Mouse (Mus musculus): ENCODE measurements at regions not wholly inside any gene's neighbourhood (a gene's known extent, or its start where the extent isn't known, plus 50 kb on each side); places are given as distances from the start of the nearest gene placed in this dataset.

DNA sequence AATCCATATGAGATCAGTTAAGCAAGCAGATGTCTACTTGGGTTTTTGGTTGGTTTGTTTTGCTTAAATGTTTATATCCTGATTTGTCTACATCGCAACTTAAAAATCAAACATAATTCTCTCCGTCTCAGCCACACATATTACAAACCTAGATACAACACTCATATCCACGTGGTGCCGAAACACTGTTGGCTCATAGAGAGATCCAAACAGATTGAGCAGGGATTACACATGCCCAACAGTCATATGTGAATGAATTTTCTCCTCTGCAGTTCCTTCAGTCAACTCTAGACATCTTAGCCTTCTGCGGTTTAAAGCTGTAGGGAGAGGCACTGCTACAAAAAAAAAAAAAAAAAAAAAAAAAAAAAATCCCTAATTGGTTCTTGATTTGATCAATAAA is 64.4 kb upstream of the Clint1 start:
- WGBS: 91% methylated on average over 5 of the region's 5 CpGs
- no peak for DNase-seq (ENCODE audit: low spot score)
- no peaks in the 10 kb centered on the region for H3K27me3 ChIP-seq (ENCODE audit: control insufficient read depth, insufficient read depth, low read length)
- no peak for ATAC-seq (ENCODE audit: low FRiP score)
- no peak overlapping the region for H3K27ac ChIP-seq
- no peak overlapping the region for H3K4me2 ChIP-seq (replicated peaks)
- H3K36me3 ChIP-seq (replicated peaks; ENCODE audit: control insufficient read depth, insufficient read depth): no peaks in the 10 kb centered on the region
- no peaks in the 10 kb centered on the region for H3K9me3 ChIP-seq (ENCODE audit: control insufficient read depth, low read length)
- H3K4me1 ChIP-seq (replicated peaks; ENCODE audit: control insufficient read depth, insufficient read depth, low read length): 0 out of 2 replicates have a peak, but pooled peaks cover 5% of the 10 kb centered on the region
- no peak overlapping the region for H3K4me3 ChIP-seq (replicated peaks; ENCODE audit: low read length)
- H3K9ac ChIP-seq: no peak overlapping the region

GRCm38 (mm10) chr11:45789886-45790285 is 62.0 kb upstream of the Clint1 start:
- H3K4me2 ChIP-seq (replicated peaks): no peak overlapping the region
- no peak for DNase-seq (ENCODE audit: low spot score)
- no peak overlapping the region for H3K9ac ChIP-seq
- H3K9me3 ChIP-seq (ENCODE audit: control insufficient read depth, low read length): no peaks in the 10 kb centered on the region
- 75% methylated on average over 3 of the region's 3 CpGs for WGBS
- no peak for ATAC-seq (ENCODE audit: low FRiP score)
- H3K27me3 ChIP-seq (ENCODE audit: control insufficient read depth, insufficient read depth, low read length): no peaks in the 10 kb centered on the region
- no peak overlapping the region for H3K27ac ChIP-seq
- 0 out of 2 replicates have a peak, but pooled peaks cover 5% of the 10 kb centered on the region for H3K4me1 ChIP-seq (replicated peaks; ENCODE audit: control insufficient read depth, insufficient read depth, low read length)
- no peak overlapping the region for H3K4me3 ChIP-seq (replicated peaks; ENCODE audit: low read length)
- H3K36me3 ChIP-seq (replicated peaks; ENCODE audit: control insufficient read depth, insufficient read depth): no peaks in the 10 kb centered on the region

GRCm38 (mm10) chr11:45790504-45790903 is 61.3 kb upstream of the Clint1 start:
- Histone ChIP-seq H3K9ac (no peak overlapping the region), H3K27me3 (ENCODE audit: control insufficient read depth, insufficient read depth, low read length) (no peaks in the 10 kb centered on the region), H3K36me3 (replicated peaks; ENCODE audit: control insufficient read depth, insufficient read depth) (no peaks in the 10 kb centered on the region), H3K4me3 (replicated peaks; ENCODE audit: low read length) (no peak overlapping the region), H3K27ac (no peak overlapping the region), H3K4me2 (replicated peaks) (no peak overlapping the region), H3K9me3 (ENCODE audit: control insufficient read depth, low read length) (no peaks in the 10 kb centered on the region), H3K4me1 (replicated peaks; ENCODE audit: control insufficient read depth, insufficient read depth, low read length) (0 out of 2 replicates have a peak, but pooled peaks cover 3% of the 10 kb centered on the region)
- DNase-seq (ENCODE audit: low spot score) (no peak), ATAC-seq (ENCODE audit: low FRiP score) (no peak)
- 58% methylated on average over 8 of the region's 8 CpGs for WGBS

GRCm38 (mm10) chr11:45791696-45792095 is 60.2 kb upstream of the Clint1 start:
- Histone ChIP-seq H3K27ac (no peak overlapping the region), H3K9me3 (ENCODE audit: control insufficient read depth, low read length) (no peaks in the 10 kb centered on the region), H3K27me3 (ENCODE audit: control insufficient read depth, insufficient read depth, low read length) (no peaks in the 10 kb centered on the region), H3K9ac (no peak overlapping the region), H3K4me2 (replicated peaks) (no peak overlapping the region), H3K4me1 (replicated peaks; ENCODE audit: control insufficient read depth, insufficient read depth, low read length) (no peaks in the 10 kb centered on the region), H3K4me3 (replicated peaks; ENCODE audit: low read length) (no peak overlapping the region), H3K36me3 (replicated peaks; ENCODE audit: control insufficient read depth, insufficient read depth) (no peaks in the 10 kb centered on the region)
- no peak for ATAC-seq (ENCODE audit: low FRiP score)
- WGBS: 88% methylated on average over 2 of the region's 2 CpGs
- no peak for DNase-seq (ENCODE audit: low spot score)

- H3K9ac ChIP-seq: no peak overlapping the region
- H3K27ac ChIP-seq: no peak overlapping the region
- no peak overlapping the region for H3K4me2 ChIP-seq (replicated peaks)
- DNase-seq (ENCODE audit: low spot score) (no peak), ATAC-seq (ENCODE audit: low FRiP score) (no peak)
- no peaks in the 10 kb centered on the region for H3K4me1 ChIP-seq (replicated peaks; ENCODE audit: control insufficient read depth, insufficient read depth, low read length)
- no peaks in the 10 kb centered on the region for H3K27me3 ChIP-seq (ENCODE audit: control insufficient read depth, insufficient read depth, low read length)
- H3K36me3 ChIP-seq (replicated peaks; ENCODE audit: control insufficient read depth, insufficient read depth): no peaks in the 10 kb centered on the region
- WGBS: 75% methylated on average over 5 of the region's 5 CpGs
- no peak overlapping the region for H3K4me3 ChIP-seq (replicated peaks; ENCODE audit: low read length)
- H3K9me3 ChIP-seq (ENCODE audit: control insufficient read depth, low read length): no peaks in the 10 kb centered on the region
These were observed 57.4 kb upstream of the Clint1 start for GRCm38 (mm10) chr11:45794361-45794981.

DNA sequence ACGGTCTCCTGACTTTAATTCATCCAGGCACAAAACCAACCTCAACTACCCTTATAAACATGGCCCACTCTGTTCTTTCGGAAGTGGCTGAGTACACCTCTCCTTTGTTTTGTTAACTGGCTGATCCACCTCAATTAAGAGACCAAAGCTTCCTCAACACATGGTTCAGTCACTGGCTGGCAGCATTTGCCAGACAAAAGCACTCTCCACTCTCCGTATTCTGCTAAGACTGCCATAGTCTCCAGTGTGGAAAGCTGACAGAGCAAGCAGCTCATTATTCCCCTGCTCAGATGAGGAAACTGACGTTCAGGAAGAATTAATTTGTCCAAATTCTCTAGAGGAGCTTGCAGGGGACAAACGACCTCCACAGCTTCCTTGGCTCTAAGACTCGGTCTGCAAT is 56.5 kb upstream of the Clint1 start:
- WGBS: 30% methylated on average over 6 of the region's 6 CpGs
- Histone ChIP-seq H3K27ac (no peak overlapping the region), H3K4me2 (replicated peaks) (no peak overlapping the region)

DNA sequence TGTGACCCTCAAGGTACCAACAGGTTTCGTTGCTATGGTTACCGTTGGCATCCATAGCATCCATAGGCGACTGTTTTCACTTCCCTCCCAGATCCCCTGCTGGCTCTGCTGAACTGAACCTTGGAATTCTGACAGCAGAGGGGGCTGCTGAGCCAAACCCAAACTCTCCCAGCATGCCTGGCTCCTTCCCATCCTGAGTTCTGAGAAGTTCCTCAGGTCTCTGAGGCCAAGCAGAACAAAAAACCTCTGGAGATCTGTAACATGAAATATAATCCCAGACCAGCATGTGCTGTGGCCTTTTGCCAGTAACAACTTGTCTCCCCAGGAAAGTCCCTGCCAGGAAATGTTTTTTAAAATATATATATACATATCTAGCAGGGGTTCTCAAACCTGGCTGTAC is 56.1 kb upstream of the Clint1 start:
- H3K36me3 ChIP-seq (replicated peaks; ENCODE audit: control insufficient read depth, insufficient read depth): no peaks in the 10 kb centered on the region
- H3K9me3 ChIP-seq (ENCODE audit: control insufficient read depth, low read length): no peaks in the 10 kb centered on the region
- H3K27me3 ChIP-seq (ENCODE audit: control insufficient read depth, insufficient read depth, low read length): no peaks in the 10 kb centered on the region
- no peak overlapping the region for H3K27ac ChIP-seq
- DNase-seq (ENCODE audit: low spot score): peak; percentile 42
- H3K4me2 ChIP-seq (replicated peaks): no peak overlapping the region
- H3K4me1 ChIP-seq (replicated peaks; ENCODE audit: control insufficient read depth, insufficient read depth, low read length): no peaks in the 10 kb centered on the region
- ATAC-seq (ENCODE audit: low FRiP score): no peak
- H3K9ac ChIP-seq: no peak overlapping the region
- H3K4me3 ChIP-seq (replicated peaks; ENCODE audit: low read length): no peak overlapping the region
- 15% methylated on average over 3 of the region's 3 CpGs for WGBS

More for the DNA sequence above, 56.5 kb upstream of the Clint1 start:
- no peaks in the 10 kb centered on the region for H3K4me1 ChIP-seq (replicated peaks; ENCODE audit: control insufficient read depth, insufficient read depth, low read length)
- H3K9ac ChIP-seq: no peak overlapping the region
- no peaks in the 10 kb centered on the region for H3K9me3 ChIP-seq (ENCODE audit: control insufficient read depth, low read length)
- no peak overlapping the region for H3K4me3 ChIP-seq (replicated peaks; ENCODE audit: low read length)
- no peak for DNase-seq (ENCODE audit: low spot score)
- H3K36me3 ChIP-seq (replicated peaks; ENCODE audit: control insufficient read depth, insufficient read depth): no peaks in the 10 kb centered on the region
- no peaks in the 10 kb centered on the region for H3K27me3 ChIP-seq (ENCODE audit: control insufficient read depth, insufficient read depth, low read length)
- no peak for ATAC-seq (ENCODE audit: low FRiP score)

GRCm38 (mm10) chr11:45799732-45800386 is 52.0 kb upstream of the Clint1 start:
- no peak overlapping the region for H3K4me2 ChIP-seq (replicated peaks)
- H3K4me3 ChIP-seq (replicated peaks; ENCODE audit: low read length): no peak overlapping the region
- no peak overlapping the region for H3K27ac ChIP-seq
- H3K36me3 ChIP-seq (replicated peaks; ENCODE audit: control insufficient read depth, insufficient read depth): no peaks in the 10 kb centered on the region
- H3K9me3 ChIP-seq (ENCODE audit: control insufficient read depth, low read length): no peaks in the 10 kb centered on the region
- WGBS: 46% methylated on average over 9 of the region's 9 CpGs
- DNase-seq (ENCODE audit: low spot score) (no peak), ATAC-seq (ENCODE audit: low FRiP score) (no peak)
- no peak overlapping the region for H3K9ac ChIP-seq
- no peaks in the 10 kb centered on the region for H3K4me1 ChIP-seq (replicated peaks; ENCODE audit: control insufficient read depth, insufficient read depth, low read length)
- H3K27me3 ChIP-seq (ENCODE audit: control insufficient read depth, insufficient read depth, low read length): no peaks in the 10 kb centered on the region

Measured in hindbrain, embryonic 14.5 days (tissue).